In the genomic region with DNA sequence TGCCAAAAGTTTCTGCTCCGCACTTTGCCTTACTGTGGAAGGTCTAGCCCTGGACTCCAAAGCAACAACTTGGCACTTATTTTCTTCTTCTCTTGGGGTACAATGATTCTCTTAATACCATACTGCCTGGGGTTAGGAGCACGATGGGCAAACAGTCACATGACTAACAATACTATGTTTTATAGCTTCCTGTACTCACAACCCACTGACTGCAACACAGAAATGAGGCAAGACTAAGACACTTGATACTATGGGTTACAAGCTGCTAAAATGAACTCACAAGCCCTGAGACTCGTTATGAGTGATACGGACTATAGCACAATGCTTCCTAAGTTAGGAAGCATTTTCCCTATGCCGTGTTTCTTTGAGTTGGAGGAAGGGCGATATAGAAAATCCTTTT, we compare ENCODE assay signal across 22 mouse cellular contexts.
DNase-seq lines count a peak whose midpoint lies in the region; ATAC-seq and TF ChIP-seq lines count a peak whose summit lies in the region.
"Had no signal": no experiment of that assay in that cellular context is flagged by ENCODE, and none has a peak within 500 bp of the region (broad histone marks: within the 10 kb centered on the region; RNA-seq: fewer than 3 reads in every experiment).

No protein-coding gene starts in this region.

- in situ Hi-C loops in CH12.LX (cut with MboI; ENCODE audit: low pct_ligation_motif_present, low pct_unique_long_range_greater_than_20kb, low sequenced_read_pairs), result loop anchor here (5.0 kb wide), 1 partner anchor 327 kb away; no protein-coding TSS in a partner anchor

- H3K27me3 ChIP-seq in C2C12 (ENCODE audit: control insufficient read depth, insufficient read depth, insufficient read length) (no peaks in the 10 kb centered on the region), CH12.LX (replicated peaks) (no peaks in the 10 kb centered on the region)
- H3K27me3 ChIP-seq in forebrain, embryonic 15.5 days, result no peaks in the 10 kb centered on the region
- H3K27me3 ChIP-seq: embryonic facial prominence, embryonic 12.5 days; embryonic facial prominence, embryonic 15.5 days; heart, embryonic 13.5 days; hindbrain, embryonic 12.5 days; hindbrain, embryonic 15.5 days had no signal

- intact Hi-C loops in left cerebral cortex, postnatal 25 days (cut with DNase I), result loop anchor here (5.0 kb wide), 1 partner anchor 342 kb away; no protein-coding TSS in a partner anchor

- no peak overlapping the region for H3K9ac ChIP-seq in CH12.LX (ENCODE audit: insufficient read depth, low read depth)
- H3K9ac ChIP-seq in forebrain, embryonic 15.5 days (replicated peaks), result no peak overlapping the region
- H3K9ac ChIP-seq: embryonic facial prominence, embryonic 12.5 days; embryonic facial prominence, embryonic 15.5 days; heart, embryonic 13.5 days; hindbrain, embryonic 12.5 days; hindbrain, embryonic 15.5 days had no signal

- DNase-seq in CH12.LX (ENCODE audit: extremely low read depth) (no peak), adipocyte (ENCODE audit: low spot score) (no peak)
- no peak for DNase-seq in adrenal gland, adult 8-10 months
- DNase-seq in left cerebral cortex, postnatal 25 days (ENCODE audit: low spot score in 2 of 2), result no peak
- DNase-seq: adrenal gland, adult 2 months; adrenal gland, postnatal 25 days; cerebellum, adult 11-12 months; cerebellum, adult 8-10 months; cerebellum, postnatal 36 days; gastrocnemius, postnatal 25 days; heart, adult 2 months had no signal

- peaks cover 5% of the 10 kb centered on the region in 2 experiments for H3K4me1 ChIP-seq in CH12.LX (ENCODE audit: control insufficient read depth in 1 of 2, insufficient read depth in 2 of 2)
- H3K4me1 ChIP-seq in forebrain, embryonic 15.5 days, result peaks cover 3% of the 10 kb centered on the region; the same call in 1 of the 2 replicates
- H3K4me1 ChIP-seq: embryonic facial prominence, embryonic 12.5 days; embryonic facial prominence, embryonic 15.5 days; heart, embryonic 10.5 days; heart, embryonic 13.5 days had no signal

- no peak for TF ChIP-seq EP300 in CH12.LX (IDR thresholded peaks at IDR 0.05; ENCODE audit: low read length)

- ATAC-seq in granulocyte monocyte progenitor cell, adult 5-6 weeks (replicated peaks; ENCODE audit: poor library complexity, severe bottlenecking), result peak; percentile 46
- peak; percentile 16 for ATAC-seq in megakaryocyte progenitor cell, adult 5-6 weeks (replicated peaks; ENCODE audit: poor library complexity)
- no peak for ATAC-seq in forebrain, embryonic 15.5 days (replicated peaks)
- ATAC-seq: forebrain, embryonic 14.5 days had no signal

- TF ChIP-seq CTCF in C2C12 (IDR thresholded peaks at IDR 0.05; ENCODE audit: control insufficient read depth, insufficient read depth, insufficient read length) (no peak), CH12.LX (conservative IDR thresholded peaks at IDR 0.05 in 1 of 2, IDR thresholded peaks at IDR 0.05 in 1 of 2; ENCODE audit: low read depth in 2 of 2, low read length in 2 of 2) (no peak)

- TF ChIP-seq POLR2A in CH12.LX (IDR thresholded peaks at IDR 0.05; ENCODE audit: low read depth, low read length), result no peak

- H3K4me3 ChIP-seq in C2C12 (ENCODE audit: insufficient read depth, poor library complexity, severe bottlenecking), result no peak overlapping the region
- H3K4me3 ChIP-seq in CH12.LX (replicated peaks in 1 of 3; ENCODE audit: low read depth in 2 of 3, low read length in 2 of 3, poor library complexity in 1 of 3), result no peak overlapping the region
- no peak overlapping the region for H3K4me3 ChIP-seq in forebrain, embryonic 15.5 days
- H3K4me3 ChIP-seq: embryonic facial prominence, embryonic 12.5 days; embryonic facial prominence, embryonic 15.5 days; heart, adult 2 months; heart, embryonic 10.5 days; heart, embryonic 13.5 days; hindbrain, embryonic 12.5 days; hindbrain, embryonic 15.5 days had no signal

- H3K9me3 ChIP-seq in CH12.LX (replicated peaks; ENCODE audit: low read length), result no peaks in the 10 kb centered on the region
- H3K9me3 ChIP-seq in forebrain, embryonic 15.5 days, result no peaks in the 10 kb centered on the region
- H3K9me3 ChIP-seq: embryonic facial prominence, embryonic 12.5 days; embryonic facial prominence, embryonic 15.5 days; heart, embryonic 10.5 days; heart, embryonic 13.5 days; hindbrain, embryonic 12.5 days; hindbrain, embryonic 15.5 days had no signal

- H3K36me3 ChIP-seq in C2C12 (ENCODE audit: control insufficient read depth, insufficient read depth) (no peaks in the 10 kb centered on the region), CH12.LX (replicated peaks in 1 of 2; ENCODE audit: control insufficient read depth in 1 of 2, insufficient read depth in 1 of 2, low read length in 1 of 2) (no peaks in the 10 kb centered on the region)
- no peaks in the 10 kb centered on the region for H3K36me3 ChIP-seq in forebrain, embryonic 15.5 days
- H3K36me3 ChIP-seq: embryonic facial prominence, embryonic 12.5 days; embryonic facial prominence, embryonic 15.5 days; heart, embryonic 10.5 days; heart, embryonic 13.5 days; hindbrain, embryonic 12.5 days; hindbrain, embryonic 15.5 days had no signal

- H3K79me2 ChIP-seq in C2C12 (ENCODE audit: control insufficient read depth, insufficient read depth) (no peaks in the 10 kb centered on the region), CH12.LX (replicated peaks; ENCODE audit: control insufficient read depth, extremely low read depth, insufficient read depth, poor library complexity, severe bottlenecking) (no peaks in the 10 kb centered on the region)

- H3ac ChIP-seq in C2C12 (ENCODE audit: control insufficient read depth, insufficient read length, low read depth), result no peak overlapping the region

- no peak for TF ChIP-seq RAD21 in CH12.LX (IDR thresholded peaks at IDR 0.05; ENCODE audit: low read depth, low read length)

- H3K4me2 ChIP-seq in CH12.LX (ENCODE audit: insufficient read depth, low read depth, poor library complexity, severe bottlenecking), result no peak overlapping the region
- H3K4me2 ChIP-seq in forebrain, embryonic 15.5 days (replicated peaks), result no peak overlapping the region
- H3K4me2 ChIP-seq: embryonic facial prominence, embryonic 12.5 days; embryonic facial prominence, embryonic 15.5 days; heart, embryonic 13.5 days; hindbrain, embryonic 12.5 days; hindbrain, embryonic 15.5 days had no signal

- H3K79me3 ChIP-seq in C2C12 (ENCODE audit: low read depth), result no peaks in the 10 kb centered on the region

- 88% methylated on average over 6 of the region's 6 CpGs for WGBS in forebrain, embryonic 15.5 days

- H3K27ac ChIP-seq in CH12.LX (ENCODE audit: insufficient read depth, low read depth), result no peak overlapping the region
- H3K27ac ChIP-seq in forebrain, embryonic 15.5 days (replicated peaks), result no peak overlapping the region
- H3K27ac ChIP-seq: embryonic facial prominence, embryonic 12.5 days; embryonic facial prominence, embryonic 15.5 days; heart, adult 2 months; heart, embryonic 10.5 days; heart, embryonic 13.5 days; hindbrain, embryonic 12.5 days; hindbrain, embryonic 15.5 days had no signal

- dilution Hi-C loops in CH12.LX (cut with MboI; ENCODE audit: extremely low pct_ligation_motif_present, extremely low pct_unique_long_range_greater_than_20kb, low sequenced_read_pairs), result no loop called here

TF ChIP-seq in C2C12, 6 proteins besides CTCF, POLR2A, EP300 and RAD21:
- TF ChIP-seq CEBPB (IDR thresholded peaks at IDR 0.05; ENCODE audit: low read depth) (peak; percentile 53), USF1 (IDR thresholded peaks at IDR 0.05; ENCODE audit: low read depth) (peak; percentile 58), FOSL1 (IDR thresholded peaks at IDR 0.05; ENCODE audit: insufficient read depth, low read length, poor library complexity, severe bottlenecking) (no peak)
TF ChIP-seq in C2C12: peak in this region for 2.

TF ChIP-seq in CH12.LX, 34 proteins besides CTCF, POLR2A, EP300 and RAD21:
- TF ChIP-seq RCOR1 (conservative IDR thresholded peaks at IDR 0.05; ENCODE audit: low read depth, low read length), result no peak
- peak; percentile 2; the same call in 1 of the 2 replicates for TF ChIP-seq MXI1 (IDR thresholded peaks at IDR 0.05; ENCODE audit: low read depth, low read length)
